Mouse (Mus musculus): ENCODE data around the gene Zfp689.

DNA sequence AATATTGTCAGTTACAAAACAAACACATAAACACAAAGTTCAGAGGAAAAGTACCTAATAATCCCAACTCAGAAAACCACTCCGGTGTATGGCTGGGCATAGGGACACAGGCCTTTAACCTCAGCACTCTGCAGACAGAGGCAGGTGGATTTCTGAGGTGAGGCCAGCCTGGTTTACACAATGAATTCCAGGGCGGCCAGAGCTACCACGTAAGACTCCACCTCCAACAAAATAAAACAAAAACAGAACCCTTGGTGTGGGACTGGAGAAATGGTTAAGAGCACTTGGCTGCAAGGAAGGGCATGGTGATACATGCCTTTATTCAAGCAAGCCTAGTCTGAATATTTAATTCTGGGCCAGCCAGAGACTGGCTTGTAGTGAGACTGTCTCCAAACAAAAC, 42.9 kb upstream of the Zfp689 start:
- TF ChIP-seq POLR2A (IDR thresholded peaks at IDR 0.05; ENCODE audit: insufficient read length, low read depth) (no peak), USF1 (IDR thresholded peaks at IDR 0.05; ENCODE audit: low read depth) (no peak)
